Mouse (Mus musculus) ovary, postnatal 10 days (tissue): ENCODE results near the gene Snx3.

ENCODE experiments used
- DNase-seq: peaks from one replicate; pipeline ENCODE4 v3.0.0; 2022; ENCODE audit warnings: low spot score

Snx3 gene

DNA sequence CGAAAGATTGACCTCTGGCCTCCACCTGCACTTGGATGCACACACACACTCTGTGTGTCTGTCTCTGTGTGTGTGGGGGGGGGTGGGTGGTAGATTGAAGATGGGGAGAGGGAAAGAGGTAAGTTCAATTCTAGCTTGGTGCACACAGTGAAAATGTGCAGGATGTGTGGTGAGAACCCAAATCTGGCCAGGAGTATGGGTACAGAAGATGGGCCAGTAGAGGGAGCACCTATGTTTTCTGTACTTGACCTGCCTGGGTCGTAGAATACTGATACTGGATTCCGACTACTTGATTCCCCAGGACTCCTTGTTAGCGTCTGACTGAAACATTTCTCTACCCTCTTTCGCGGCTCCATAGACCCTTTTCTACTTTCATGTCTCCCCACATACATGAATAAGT is 8.3 kb downstream of the Snx3 start:
- DNase-seq = no peak

DNA sequence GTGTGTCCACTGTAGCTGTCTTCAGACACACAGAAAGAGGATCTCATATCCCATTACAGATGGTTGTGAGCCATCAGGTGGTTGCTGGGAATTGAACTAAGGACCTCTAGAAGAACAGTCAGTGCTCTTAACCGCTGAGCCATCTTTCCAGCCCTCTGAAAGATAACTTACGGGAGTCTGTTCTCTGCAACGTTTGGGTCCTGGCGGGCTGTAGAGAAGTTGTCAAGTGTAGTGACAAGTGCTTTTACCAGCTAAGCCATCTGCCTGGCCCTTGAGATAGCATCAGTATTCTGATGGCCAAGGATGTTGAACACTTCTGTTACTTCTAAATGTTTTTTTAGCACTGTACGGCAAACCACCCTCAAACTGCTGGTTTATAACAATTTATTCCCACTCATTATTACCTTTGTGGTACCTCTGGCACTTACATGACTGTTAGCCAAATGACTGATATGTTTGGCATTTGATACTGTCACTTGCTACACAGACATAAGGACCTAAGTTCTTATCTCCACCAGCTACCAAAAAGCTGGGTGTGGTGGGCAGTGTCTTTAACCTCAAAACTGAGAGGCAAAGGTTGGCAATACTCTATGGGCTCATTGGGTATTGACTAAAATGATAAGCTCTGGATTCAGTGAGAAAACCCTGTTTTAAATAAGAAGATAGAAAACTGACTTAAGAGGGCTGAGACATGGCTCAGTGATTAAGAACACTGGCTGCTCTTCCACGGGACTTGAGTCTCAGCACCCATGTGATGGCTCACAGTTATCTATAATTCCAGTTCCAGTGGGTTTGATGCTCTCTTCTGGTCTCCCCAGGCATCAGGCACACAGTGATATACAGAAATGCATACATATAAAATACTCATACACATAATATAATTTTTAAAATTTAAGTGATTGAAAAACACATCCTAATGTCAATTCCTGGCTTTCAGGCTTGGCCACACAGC is 9.6 kb downstream of the Snx3 start:
- DNase-seq = no peak

DNA sequence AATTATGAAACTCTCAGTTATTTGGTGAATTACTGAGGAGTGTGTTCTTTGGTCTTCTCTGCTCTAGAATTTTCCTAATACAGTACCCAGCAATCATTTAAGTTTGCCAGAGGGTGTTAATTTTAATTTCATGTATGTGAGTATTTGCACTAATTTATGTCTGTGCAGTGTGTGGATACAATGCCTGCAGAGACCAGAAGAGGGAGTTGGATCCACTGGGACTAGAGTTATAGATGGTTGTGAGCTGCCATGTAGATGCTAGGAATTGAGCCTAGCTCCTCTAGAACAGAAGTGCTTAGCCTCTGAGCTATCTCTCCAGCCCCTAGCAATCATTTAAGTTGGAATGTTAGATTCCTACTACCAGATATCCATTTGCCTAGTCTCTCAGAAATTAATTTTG is 12.3 kb downstream of the Snx3 start:
- DNase-seq = no peak

GRCm38 (mm10) chr10:42518363-42518762 is 16.5 kb downstream of the Snx3 start:
- no peak for DNase-seq

- no peak for DNase-seq
Measured at GRCm38 (mm10) chr10:42521315-42521981, 19.6 kb downstream of the Snx3 start.

GRCm38 (mm10) chr10:42522912-42523311 is 21.1 kb downstream of the Snx3 start:
- DNase-seq = no peak

DNA sequence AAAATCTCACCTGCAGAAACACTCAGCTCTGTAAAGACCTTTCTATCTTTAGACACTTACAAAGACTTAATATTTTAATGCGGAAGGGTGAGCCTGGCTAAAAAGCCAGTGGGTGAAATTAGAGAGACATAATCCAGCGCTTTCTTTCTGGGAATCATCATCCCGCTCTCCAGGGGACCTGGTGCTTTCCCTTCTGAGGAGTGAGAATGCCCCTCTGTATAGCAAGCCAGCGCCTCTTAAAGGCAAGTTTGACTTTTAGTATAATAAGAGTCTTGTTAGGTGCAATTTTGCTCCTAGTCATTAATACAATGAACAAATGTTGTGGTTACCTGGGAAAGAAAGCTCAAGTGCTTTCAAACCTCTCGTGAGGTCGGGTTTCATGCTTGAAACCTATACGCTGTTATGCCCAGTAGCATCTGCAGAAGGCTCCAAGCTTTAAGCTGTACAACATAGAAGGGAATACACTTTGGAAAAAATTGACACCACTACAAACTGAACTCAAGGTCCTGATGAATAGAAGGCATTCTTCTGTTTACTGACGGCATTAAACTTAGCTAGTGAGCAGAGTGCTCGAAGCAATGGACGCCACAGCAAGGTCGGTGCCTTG is 21.8 kb downstream of the Snx3 start:
- DNase-seq = no peak

- no peak for DNase-seq
Measured at GRCm38 (mm10) chr10:42525682-42526081, 23.9 kb downstream of the Snx3 start.

DNA sequence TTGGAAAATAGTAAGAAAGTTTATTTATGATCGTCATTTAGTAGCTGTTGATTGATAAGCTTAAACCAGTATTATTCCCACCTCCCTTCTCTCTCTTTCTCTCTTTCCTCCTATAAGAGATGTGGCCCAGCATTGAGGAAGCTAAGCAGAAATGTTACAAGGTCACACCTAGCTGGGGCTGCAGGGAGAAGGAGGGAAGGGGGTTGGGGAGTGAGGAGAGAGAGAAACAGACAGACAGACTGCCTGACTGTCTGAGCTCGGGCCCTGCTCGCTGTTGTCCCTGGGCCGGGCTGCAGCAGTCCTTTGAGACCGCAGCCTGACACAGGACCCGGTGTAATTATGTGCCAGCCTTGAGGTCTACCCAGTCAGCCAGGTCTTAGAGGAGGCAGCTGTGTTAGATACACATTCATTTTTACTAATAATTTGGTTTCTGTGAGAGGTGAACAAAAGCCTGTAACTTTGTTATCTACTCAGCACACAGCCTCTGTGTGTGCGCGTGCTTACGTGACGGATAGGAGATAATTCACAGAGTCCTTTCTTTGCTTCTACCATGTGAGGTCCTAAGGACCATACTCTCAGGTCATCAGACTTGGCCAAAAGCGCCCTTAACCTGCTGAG is 32.1 kb downstream of the Snx3 start:
- DNase-seq = no peak

- DNase-seq = no peak
Measured at GRCm38 (mm10) chr10:42537571-42538316, 35.9 kb downstream of the Snx3 start.

GRCm38 (mm10) chr10:42545707-42546503 is 44.1 kb downstream of the Snx3 start:
- no peak for DNase-seq

- no peak for DNase-seq
Measured at GRCm38 (mm10) chr10:42546507-42546906, 44.7 kb downstream of the Snx3 start.

DNA sequence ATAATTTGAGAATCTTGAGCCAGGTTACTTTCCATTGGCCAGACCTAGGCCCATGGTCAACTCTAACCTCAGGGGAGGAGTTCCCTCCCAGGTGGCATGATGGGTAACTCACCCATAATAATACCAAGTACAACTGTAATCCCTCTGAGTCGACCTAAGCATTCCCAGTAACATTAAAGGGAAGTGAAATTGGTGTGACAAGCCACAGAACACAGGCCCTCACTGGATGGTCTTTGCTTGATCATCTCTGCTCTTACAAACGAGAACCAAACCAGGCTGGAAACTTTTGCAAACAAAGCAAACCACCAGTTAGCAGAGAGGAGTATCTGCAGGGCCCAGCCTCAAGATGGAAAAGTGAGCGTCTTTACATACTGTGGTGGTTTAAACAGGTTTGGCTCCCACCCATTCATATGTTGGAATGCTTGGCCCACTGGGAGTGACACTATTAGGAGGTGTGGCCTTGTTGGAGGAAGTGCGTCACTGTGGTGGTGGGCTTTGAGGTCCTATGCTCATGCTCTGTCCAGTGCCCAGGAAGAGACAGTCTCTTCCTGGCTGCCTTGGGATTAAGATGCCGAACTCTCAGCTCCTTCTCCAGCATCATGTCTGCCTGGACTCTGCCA is 57.9 kb downstream of the Snx3 start:
- no peak for DNase-seq

DNA sequence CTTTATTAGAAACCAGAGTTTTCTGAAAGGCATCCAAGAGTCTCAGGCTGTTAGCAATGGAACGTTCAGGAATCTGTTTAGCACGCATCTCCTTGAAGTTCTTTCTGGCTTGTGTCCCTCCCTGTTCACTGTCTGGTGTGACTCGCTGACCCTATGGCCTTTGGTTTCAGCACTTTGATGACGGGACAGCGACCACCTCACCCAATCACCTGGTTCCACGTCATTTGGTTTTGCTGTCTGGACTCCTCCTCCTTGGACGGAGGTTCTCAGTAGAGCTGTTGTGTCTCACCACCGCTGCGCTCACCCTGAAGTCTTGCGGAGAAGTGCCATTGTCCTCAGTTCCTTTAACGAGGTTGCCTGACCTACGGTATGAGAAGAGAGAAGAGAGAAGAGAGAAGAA is 60.4 kb downstream of the Snx3 start:
- no peak for DNase-seq

GRCm38 (mm10) chr10:42572567-42572966 is 70.7 kb downstream of the Snx3 start:
- DNase-seq = no peak

DNA sequence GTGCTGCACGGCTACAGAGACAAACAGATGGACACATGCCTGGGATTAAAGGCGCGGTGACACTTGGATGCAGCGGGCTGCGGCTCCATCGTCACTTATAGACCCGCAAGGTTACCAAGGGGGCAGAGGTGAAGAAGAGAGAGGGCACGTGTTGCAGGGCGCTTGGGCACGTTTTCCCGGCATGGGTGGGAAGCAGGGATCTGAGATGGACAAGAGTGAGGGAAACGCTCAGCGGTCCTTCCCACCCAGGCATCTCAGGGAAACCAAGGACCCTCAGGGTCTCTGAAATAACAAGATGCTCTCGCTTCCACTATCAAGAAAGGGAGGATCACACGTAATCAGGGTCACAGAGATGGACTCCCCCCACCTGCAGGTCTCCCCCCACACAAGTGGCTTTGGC is 71.1 kb downstream of the Snx3 start:
- DNase-seq = no peak

DNA sequence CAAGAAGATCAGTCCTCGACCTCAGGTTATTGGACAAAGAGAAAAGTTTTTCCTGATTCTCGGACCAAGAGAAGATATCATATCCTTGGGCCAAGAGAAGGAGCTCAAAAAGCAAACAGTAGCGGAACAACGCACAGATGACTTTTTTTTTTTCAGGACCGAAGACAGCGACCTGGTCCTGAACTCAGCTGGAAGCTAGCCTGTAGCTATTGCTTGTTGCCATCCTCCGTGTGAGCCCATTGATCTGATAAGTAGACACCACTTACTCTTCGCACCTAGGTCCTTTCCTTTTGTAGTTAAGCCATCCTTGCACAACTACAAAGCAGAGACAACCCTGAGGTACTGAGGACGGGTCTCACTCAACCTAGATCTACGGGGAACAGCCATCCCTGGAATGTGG is 72.8 kb downstream of the Snx3 start:
- no peak for DNase-seq

- no peak for DNase-seq
Measured at GRCm38 (mm10) chr10:42577525-42578280, 75.9 kb downstream of the Snx3 start.

DNA sequence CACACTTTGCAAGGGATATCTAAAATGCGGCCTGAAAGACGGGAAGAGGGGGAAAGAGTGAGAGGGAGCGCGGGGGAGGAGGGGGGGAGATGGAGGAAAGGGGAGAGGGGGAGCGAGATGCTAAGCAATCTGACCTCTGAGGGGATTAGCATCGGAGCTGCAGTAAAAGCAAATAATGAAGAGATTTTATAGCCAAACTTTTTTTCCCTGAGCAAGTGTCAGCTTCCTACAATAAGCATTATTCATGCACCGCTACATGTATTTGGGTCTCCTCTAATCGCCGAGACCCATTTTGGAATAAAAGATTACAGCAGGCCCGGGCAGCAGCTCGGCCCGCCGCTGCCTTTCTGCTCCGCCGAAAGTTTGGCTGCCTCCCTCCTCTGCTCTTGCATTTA is 76.4 kb downstream of the Snx3 start:
- DNase-seq = no peak
